Mouse (Mus musculus) adrenal gland, postnatal 25 days (tissue): ENCODE data around the gene Adam1a. TPM values are rescaled to one million over a fixed set of nuclear protein-coding genes. Genes with fewer than 3 reads are reported as not detected.

Source experiments
- DNase-seq: peaks from one replicate; pipeline ENCODE4 v3.0.0; 2021; ENCODE audit warnings: mixed read lengths
- long read RNA-seq: library from polyadenylated mRNA; stranded (forward); transcript quantifications from one replicate; pipeline ENCODE4 v2.0.0, GENCODE M21; 2021
- total RNA-seq: library from RNA; stranded (reverse); gene quantifications from 2 replicates; pipeline ENCODE4 v1.2.3, GENCODE M21; 2021

The Adam1a gene
- total RNA-seq: 6.4 and 7.9 TPM in 2 replicates
- long read RNA-seq, partial matches to known transcripts: 0 of 3 reads
- long read RNA-seq, other reads (novel, unspliced or antisense): 2 of 3 reads

DNA sequence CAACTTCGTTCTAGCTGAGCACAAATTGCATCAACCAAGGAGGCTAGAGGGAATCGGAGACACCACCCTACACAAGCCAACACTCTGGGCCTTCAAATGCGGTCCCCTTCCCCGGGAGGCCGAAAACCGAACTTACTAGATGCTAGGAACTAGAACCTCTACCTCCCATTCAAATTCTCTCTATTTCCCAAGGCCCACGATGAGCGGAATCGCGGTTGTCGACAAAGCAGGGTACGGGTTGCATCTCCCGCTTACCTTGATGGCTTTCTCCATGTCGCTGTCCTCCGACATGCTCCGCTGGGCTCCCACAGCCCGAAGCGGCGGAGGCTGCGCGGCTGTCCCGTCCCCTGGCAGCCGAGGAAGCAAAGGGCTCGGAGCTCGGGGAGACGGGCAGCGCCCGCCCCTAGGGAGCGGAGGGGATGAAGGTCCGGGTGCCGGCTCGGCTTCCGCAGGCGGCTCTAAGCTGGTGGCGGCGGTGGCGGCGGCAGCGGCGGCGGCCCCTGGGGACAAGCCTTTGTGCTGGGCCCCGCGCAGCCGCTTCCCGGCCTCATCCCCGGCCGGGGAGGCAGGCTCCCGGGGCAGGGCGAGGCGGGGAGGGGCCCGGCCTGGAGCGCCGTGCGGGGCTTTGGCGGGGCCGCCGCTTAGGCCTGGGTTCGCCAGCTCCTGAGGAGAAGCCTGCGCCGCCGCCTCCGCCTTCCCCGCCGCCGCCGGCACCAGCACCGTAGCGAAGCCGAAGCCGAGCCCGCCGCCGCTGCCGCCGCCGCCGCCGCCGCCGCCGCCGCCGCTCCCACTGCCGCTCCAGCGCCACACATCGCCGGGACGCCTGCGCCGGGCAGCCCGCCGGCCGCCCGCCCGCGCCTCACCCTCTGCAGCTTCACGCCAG lies at the start of gene Adam1a, which contains the start of gene Gm42878:
Gene Adam1a (minus strand): TSS at position 573 of the 883 bp plus-strand sequence.
Gene Gm42878 (minus strand): TSS at position 573 of the 883 bp plus-strand sequence.
- DNase-seq: peak; percentile 50

DNA sequence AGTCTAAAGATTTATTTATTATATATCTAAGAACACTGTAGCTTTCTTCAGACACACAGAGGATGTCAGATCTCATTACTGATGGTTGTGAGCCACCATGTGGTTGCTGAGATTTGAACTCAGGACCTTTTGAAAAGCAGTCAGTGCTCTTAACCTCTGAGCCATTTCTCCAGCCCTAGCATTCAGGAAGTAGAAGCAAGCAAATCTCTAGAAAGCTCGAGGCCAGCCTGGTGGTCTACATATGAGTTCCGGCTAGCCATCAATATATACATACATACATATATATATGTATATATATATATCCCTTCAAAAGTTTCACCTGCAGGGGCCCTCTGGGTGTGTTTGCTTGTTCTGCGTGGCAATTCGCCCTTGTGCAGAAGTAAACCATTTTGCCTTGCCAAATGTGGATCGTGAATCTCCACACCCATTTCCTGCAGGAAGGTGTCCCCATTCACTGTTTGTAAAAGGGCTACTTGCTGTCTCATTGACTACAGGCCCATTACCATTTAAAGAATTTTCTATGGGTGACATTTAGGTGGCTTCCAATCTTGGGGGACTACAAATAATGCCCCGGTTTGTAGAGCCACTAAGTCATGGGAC lies 49.5 kb upstream of the Adam1a start:
- DNase-seq: no peak

DNA sequence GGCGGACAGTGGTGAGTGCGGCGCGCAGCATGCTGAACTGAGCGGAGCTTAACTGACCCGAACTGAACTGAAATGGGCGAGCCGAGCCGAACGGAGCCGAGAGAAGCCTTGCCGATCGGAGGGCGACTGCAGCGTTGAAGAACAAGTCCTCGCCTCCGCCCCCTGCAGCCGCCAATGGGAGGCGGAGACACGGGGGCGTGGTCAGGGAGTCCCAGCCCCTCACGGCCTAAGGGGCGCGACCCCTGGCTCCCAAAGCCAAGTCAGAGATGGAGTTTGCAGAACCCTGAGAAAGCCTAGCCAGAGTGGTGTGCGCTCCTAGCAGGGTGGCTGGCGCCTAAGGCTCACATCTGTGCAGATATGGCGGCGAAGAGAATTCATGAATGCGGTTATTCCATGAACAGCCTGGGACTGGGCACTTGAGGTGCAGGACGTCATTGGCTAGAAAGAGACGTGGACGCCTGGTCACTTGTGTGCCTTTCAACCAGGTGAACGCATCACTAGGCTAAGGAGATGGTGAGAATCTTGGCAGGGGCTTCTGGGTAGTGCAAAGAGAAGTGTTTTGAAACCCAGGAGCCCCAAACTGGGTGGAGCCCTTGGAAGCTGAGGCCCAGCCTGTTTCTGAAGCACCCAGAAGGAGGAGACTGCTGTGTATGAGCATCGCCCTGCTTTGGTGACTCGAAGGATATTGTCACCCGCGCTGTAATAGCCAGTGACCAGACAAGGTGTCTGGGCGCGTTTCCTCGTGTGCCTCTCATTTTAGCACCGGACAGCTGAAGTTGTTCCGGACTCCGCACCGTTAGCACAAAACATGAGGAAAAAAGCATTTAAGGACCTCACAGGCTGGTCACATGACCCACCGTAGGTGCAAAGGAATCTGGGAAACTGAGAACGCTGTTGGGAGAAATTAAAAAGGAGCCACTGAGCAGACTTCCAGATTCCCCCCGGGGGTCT lies 48.4 kb upstream of the Adam1a start, which contains the start of gene Aldh2:
Gene Aldh2 (minus strand): TSS at position 374 of the 951 bp plus-strand sequence.
- DNase-seq: peak; percentile 91

DNA sequence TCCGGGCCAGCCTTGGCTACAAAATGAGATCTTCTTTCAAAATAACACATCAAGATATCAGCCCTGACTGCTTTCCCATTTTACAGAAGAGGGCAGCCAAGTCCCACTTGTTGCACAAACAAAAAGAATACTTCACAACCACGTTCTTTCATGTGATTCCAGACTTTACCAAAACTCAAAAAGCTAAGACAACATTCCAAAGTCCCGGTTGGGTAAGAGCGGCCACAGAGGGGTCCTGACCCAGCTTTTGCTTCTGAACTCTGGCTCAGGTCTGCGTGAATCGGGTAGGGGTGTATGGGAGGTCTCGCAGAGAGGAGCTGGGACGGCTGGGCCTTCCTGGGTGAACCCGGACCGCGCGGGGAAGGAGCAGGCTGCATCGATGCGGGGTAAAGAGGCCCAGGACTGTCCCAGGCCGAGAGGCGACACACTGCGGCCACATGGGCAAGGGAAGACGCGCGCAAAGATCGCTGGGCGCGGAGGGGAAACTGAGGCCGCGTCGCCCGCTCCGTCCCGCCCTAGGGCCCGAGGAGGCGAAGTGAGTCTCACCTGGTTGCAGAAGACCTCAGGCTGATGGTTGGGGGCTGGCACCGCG lies 47.6 kb upstream of the Adam1a start:
- DNase-seq: peak; percentile 37

DNA sequence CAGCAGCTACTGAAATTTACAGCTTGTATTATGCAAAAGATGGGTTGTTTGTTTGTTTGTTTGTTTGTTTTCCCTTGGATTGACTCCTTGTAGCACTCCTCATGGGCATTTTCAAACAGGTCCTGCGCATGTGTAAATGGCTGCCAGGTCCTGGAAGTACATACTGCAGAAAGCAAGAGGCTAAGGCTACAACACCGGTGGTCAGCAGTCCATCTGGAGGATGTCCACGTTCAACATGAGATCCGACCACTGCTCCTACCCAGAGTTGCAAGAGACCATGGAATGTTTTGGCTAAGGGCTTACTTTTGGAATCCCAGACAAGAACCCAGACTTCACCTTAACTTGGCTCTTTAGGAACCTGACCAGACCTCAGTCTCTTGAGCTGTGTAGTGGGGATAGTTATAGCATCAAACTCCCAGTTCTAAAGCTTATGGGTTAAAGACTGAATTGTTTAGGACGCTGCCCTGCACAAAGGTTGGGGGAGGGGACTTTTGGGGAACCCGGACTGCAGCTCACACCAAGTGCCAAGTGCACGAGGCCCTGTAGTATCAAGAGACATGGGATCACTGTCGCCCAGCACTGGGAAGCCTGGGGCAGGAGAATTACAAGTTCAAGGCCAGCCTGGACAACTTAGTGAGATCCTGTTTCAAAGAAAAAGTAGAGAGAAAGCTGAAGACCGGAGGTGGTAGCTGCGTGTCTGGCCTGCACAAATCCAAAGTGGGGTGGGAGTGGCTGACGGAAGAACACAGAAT lies 47.0 kb upstream of the Adam1a start:
- DNase-seq: peak; percentile 48

DNA sequence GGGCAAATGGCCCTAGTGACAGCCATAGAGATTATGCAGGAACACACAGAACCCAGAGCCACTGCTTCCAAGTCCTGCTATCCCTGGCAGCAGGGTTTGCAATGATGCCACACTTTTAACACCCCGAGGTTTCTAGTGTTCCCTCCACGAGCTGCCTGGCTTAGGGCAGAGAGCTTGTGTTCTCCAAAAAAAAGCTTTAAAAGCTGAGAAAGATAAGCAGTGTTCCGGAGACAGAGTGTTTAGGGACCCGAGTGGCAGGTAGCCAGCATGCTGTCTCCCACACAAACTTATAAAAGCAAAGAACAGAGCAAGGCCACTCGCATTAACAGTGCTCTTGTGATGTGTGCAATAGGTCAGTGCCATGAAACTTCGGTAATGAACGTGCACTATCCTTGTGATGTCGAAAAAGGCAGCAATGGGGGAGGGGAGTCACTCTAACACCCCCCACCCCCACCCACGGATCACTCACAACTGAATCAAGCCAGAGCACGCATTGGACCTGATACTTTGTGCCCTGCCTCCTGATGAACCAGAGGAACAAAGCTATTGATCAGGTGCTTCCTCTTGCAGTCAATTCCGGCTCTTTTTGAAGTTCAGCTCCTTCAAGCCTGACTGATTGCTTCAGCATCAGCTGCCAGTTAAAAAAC lies 46.3 kb upstream of the Adam1a start:
- DNase-seq: peak; percentile 36

DNA sequence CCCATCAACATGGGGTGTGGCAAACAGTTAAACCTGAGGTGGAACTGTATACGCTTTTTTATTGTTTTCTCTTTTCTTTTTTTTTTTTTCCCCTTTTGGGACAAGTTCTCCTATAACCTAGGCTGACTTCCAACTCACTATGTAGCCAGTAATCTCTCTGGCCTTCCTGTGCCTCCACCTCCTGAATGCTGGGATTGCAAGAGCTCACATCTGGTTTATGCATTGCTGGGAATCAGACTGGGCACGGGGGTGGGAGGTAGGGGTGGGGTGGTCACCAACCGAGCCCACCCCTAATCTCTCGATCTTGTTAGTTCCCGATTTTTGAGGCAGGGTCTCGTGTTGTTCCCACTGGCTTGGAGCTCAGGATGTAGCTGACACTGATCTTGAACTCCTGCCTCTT lies 44.6 kb upstream of the Adam1a start:
- DNase-seq: no peak

DNA sequence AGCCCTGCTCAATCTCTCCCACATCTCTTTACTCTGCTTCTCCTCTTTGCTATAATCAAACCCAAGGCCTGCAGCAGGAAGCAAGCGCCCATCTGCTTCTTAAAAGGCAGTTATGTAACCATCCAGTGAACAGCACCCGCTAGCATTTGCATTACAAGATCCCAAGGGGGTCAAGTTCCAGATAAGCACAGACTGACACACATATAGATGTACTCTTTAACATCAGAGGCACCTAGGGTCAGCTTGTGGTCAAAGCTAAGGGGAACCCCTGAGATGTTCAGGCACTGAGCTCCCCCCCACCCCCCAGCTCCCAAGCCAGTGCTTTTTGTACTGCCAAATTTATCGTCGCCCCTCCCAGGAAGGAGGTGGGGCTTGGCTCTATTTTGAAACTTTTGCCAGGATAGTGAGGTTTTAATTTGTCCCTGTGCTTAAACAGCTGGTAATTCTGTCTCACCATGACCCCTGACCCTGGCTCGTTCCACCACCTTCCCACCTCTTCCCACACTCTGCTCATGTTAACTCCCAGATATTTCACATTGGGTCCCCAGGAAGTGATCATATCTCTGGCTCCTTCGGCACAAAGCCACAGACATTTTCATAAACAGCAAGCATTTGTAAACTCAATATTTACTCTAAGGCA lies 41.2 kb upstream of the Adam1a start:
- DNase-seq: no peak

DNA sequence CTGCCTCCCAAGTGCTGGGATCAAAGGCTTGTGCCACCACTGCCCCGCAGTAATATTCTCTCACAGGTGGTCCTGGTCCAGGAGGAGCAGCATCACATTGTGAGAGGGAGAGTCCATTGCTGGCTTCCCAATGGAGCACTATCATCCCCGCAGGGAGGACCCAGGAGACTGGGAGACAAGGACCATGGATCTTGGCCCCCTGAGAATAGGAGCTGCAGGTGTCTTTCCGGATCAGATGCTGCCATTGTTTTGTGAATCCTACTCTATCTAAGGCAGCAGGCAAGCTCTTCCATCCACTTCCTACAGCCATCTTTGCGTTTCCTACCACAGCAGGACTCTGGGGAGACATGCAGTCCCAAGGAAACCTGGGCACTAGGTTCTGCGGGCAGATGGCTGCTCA lies 40.4 kb upstream of the Adam1a start:
- DNase-seq: no peak

DNA sequence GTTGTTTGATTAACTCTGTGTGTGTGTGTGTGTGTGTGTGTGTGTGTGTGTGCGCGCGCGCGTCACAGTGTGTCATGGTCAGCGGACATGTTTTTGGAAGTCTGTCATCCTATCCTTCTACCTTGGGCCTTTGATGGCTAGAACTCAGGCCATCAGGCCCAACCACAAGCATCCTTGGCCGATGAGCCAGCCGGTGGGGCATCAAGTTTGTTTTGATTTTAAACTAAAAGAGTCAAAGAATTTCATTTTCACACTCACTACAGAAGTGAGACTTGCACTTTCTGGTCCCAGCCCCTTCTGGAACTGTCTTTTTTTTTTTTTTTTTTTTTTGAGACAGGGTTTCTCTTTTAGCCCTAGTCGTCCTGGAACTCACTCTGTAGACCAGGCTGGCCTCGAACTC lies 39.7 kb upstream of the Adam1a start:
- DNase-seq: no peak

DNA sequence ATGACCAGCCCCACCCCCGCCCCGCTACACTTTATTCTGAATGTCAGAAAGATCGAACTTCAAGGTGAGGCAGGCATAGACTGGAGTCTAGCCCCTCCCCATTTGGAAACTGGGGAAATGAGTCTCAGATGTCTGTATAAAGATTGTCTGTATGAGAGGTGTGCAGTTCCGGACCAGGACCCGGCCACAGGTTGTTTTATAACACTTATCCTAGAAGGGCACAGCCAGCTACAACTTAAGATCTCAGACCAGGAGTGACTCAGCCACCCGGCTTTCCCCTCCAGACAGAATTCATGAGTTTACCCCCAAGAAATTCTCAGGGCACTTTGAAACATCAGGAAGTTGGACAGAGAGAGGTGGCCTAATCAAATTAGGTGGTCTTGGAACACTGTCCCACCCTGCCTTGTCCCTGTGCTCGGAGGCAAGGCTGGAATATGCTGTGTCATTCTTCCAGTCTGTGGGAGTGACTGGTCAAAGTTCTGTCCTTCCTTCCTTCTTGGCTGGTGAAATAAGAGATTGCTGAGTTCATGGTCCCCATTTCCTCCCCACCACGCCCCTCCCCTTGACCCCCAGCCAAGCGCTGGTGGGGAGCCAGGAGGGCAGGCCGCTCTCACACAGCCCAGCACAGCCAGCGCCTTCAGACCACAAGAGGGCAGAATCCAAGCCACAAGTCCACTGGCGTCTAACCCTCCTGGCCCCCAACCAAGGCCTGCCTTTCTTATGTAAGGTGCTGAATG lies 38.7 kb upstream of the Adam1a start:
- DNase-seq: peak; percentile 94

DNA sequence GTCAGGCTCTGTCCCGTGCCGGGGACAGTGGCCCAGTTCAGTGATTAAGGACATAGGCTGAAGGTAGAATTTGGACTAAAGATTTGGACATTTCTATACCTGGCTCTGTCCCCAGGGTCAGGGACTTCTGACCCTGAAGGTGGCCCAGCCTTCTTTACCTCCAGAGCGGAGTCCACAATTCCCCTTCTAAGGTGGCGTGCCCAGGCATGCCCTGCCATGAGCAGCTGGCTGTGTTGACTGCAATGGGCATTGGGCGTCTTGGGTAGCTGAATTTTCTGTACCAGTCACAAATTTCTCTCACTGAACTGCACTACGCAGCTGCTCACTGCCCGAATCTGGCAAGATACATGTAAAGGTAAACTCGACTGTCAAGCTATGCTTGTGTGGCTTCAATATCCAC lies 36.7 kb upstream of the Adam1a start:
- DNase-seq: no peak

DNA sequence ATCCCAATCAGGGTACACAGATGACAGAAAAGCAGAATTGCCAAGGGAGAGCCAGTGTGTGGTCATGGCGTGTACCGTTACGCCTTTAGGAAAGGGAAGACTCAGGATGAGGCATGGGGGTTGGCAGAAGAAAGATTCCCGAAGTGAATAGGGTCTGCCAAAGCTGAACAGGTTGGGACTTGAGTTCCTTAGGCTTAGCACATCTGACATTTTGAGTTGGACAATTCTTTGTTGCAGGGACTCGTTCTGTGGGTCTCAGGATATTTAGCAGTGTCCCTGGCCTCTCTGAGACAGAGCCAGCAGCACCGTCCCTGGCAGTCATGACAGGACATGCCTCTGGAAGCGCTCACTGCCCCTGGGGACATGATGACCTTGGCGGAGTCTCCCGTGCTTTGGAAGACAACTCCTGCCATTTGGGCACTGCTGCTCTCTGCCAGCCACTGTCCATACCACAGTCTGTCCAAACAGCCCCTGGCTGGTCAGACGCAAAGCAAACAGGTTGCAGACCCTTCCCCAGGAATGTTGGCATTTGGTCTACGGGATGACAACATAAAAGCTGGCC lies 31.7 kb upstream of the Adam1a start:
- peak; percentile 77 for DNase-seq

DNA sequence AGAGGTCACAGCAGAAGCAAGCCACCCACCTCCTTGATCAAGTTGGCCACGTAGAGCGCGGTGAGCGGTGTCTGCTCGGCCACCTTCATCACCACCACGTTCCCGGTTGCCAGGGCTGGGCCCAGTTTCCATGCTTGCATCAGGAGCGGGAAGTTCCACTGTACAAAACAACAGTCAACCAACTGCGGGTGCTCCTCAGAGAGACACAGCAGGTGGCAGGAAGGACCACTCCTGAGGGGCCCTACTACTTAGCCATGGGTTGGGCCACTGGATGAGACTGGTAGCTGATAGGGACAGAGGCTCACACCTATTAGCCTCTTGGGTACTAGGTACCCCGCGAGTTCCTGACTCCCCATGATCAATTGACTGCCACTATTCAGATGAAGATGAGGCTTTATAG lies 30.6 kb upstream of the Adam1a start:
- DNase-seq: no peak

DNA sequence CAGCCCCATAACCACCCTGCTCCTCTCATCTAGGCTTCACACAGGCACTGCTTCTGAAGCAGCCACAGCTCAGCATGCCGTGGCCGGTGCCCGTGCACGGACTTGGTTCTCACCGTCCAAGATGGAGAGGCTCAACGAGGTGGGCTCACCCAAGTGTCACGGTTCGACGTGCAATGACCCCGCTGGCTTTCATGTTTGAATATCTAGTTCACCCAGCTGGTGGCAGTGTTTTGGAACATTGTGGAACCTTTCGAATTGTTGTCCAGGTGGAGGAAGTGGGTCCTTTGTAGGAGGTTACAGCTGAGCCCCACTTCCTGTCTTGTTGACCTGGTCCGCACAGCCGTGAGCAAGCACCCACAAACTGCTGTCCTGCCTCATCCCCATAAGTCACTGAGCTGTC lies 28.9 kb upstream of the Adam1a start:
- DNase-seq: no peak

DNA sequence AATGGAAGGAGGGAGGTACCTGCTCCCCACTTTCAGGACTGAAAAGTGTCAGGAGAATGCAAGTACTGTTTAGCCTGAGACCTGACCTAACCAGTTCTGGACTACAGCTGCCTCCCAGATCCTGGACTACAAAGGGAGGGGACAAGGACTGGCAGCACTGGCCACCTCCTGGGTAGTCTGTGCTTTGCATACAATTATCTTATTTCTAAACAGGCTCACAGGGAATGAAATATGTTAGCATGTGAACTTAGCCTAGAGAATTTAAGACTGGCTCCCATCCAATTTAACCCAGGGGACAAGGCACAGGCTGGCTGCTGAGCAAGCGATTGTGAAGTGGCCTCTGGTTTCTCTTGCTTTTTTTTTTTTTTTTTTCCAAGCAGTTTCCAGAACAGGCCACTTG lies 25.5 kb upstream of the Adam1a start:
- DNase-seq: no peak

DNA sequence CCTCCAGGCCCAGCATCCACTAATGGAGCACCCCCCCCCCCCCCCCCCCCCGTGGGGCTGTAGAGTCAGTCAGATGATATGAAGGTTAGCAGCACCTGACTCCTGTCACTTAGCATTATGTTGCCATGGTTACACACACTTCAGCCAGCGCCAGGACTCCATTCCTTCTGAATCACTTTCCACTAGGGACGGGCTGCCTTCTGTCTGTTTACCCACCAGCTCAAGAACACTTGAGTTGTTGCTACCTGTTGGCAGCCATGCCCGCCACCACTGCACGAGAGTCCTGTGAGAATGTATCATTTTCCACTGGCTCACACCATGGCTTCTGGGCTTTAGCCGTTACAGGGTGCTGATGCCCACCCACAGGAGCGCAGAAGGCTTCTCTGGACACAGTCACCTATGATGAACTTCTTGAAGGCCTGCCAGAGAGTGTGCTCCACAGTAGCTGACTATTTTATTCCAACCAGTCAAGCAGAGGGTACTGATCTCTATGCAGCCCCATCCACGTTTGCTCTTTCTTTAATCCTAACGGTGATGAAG lies 24.7 kb upstream of the Adam1a start:
- DNase-seq: no peak

DNA sequence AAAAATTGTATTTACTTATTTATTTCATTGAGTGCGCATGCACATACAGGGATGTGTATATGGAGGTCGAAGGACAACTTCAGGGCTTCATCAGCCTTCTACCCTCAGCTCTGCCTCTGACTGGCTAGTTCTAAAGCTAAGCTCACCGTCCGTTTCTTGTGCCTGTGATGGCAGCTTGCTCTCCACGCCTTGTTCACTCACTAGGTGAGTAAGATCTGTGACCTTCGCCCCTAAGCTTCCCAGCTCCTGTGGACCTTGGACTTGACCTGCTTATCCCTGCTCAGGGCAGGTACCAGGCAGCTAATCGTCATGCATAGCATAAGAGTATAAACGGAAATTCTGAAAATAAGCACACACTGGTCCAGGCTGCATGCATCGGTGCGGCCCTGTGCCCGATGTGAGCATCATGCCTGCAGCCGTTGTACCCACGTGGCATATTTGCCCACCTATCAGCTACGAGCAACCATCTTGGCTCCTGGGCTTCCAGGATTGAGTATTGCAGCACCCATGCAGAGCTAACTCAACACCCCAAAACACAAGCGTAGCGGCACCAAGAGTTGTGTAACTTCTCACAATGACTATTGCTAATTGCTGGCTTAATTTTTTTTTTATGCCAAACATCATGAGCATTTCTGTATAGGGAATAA lies 20.9 kb upstream of the Adam1a start:
- DNase-seq: no peak
